Mouse (Mus musculus): ENCODE measurements at regions not wholly inside any gene's neighbourhood (a gene's known extent, or its start where the extent isn't known, plus 50 kb on each side); places are given as distances from the start of the nearest gene placed in this dataset.
A peak's percentile ranks its signal among the peaks of the same experiment; 100 is the strongest.

DNA sequence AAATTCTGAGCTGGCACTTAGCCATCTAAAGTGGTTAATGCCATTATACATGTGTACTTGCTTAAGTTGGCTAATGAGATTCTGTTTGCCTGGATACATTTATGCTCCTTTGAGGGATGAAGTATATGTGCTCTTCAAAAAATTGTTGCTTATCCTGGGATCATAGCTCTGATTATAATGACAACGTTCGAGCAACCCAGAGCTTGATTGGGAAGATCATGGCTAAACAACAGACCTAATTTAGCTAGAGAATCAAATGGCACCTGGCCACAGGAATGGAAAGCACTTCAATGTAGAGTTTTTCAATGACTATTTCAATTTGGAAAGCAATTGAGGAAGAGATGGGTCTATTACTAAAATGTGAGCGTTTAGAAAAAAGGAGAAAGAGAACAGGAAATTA, 553.7 kb upstream of the Frg1 start:
- in situ Hi-C loops (cut with MboI; ENCODE audit: low pct_unique_long_range_greater_than_20kb) = no loop called here
- DNase-seq (ENCODE audit: low read depth, low spot score) (no peak), ATAC-seq (no peak)
- no peaks in the 10 kb centered on the region for H3K27me3 ChIP-seq
- ChIA-PET POLR2A (no interaction called here), CTCF (interaction anchor here (0.8 to 1.5 kb wide), 4 partner anchors 10 to 30 kb away, joined by 3 read pairs; no protein-coding TSS in a partner anchor)
- TF ChIP-seq CTCF (IDR thresholded peaks at IDR 0.05) = no peak

- ChIA-PET CTCF (interaction anchor here (1.5 kb wide), 1 partner anchor 29 kb away, joined by 3 read pairs; no protein-coding TSS in a partner anchor), POLR2A (no interaction called here)
- in situ Hi-C loops (cut with MboI; ENCODE audit: low pct_unique_long_range_greater_than_20kb) = no loop called here
- peak; percentile 69 for ATAC-seq
- H3K27me3 ChIP-seq = no peaks in the 10 kb centered on the region
- TF ChIP-seq CTCF (IDR thresholded peaks at IDR 0.05) = no peak
- peak; percentile 7 for DNase-seq (ENCODE audit: low read depth, low spot score)
Observed at GRCm38 (mm10) chr8:41969408-41969807, 552.5 kb upstream of the Frg1 start.

DNA sequence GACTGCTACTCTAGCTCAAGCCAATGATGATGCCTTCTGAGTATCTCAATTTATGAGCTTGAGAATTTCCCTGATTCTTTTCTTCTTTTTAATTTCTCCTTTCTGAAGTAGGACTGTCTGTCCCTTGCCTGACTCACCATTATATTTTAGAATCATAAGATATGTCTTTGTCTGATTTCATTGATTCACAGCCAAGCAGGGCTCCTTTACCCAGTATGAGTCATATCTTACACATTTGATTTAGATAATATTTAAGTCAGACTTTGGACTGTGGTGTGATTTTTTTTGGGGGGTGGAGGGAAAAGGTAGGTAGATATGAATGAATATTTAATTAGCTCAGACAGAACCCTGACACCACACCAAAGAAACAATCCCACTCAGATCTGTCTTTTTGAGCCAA, 547.2 kb upstream of the Frg1 start:
- CTCF ChIA-PET = interaction anchor here (1.2 kb wide), 1 partner anchor 22 kb away, joined by 3 read pairs; no protein-coding TSS in a partner anchor
- POLR2A ChIA-PET = no interaction called here
- ATAC-seq (no peak), DNase-seq (ENCODE audit: low read depth, low spot score) (no peak)
- TF ChIP-seq CTCF (IDR thresholded peaks at IDR 0.05) = no peak
- in situ Hi-C loops (cut with MboI; ENCODE audit: low pct_unique_long_range_greater_than_20kb) = no loop called here
- no peaks in the 10 kb centered on the region for H3K27me3 ChIP-seq

- CTCF ChIA-PET = no interaction called here
- POLR2A ChIA-PET = no interaction called here
- in situ Hi-C loops (cut with MboI; ENCODE audit: low pct_unique_long_range_greater_than_20kb) = no loop called here
- TF ChIP-seq CTCF (IDR thresholded peaks at IDR 0.05) = no peak
- no peaks in the 10 kb centered on the region for H3K27me3 ChIP-seq
- ATAC-seq = no peak
- DNase-seq (ENCODE audit: low read depth, low spot score) = no peak
Observed at GRCm38 (mm10) chr8:41956878-41957277, 540.0 kb upstream of the Frg1 start.

GRCm38 (mm10) chr8:41950736-41951135, 533.9 kb upstream of the Frg1 start:
- ChIA-PET POLR2A (no interaction called here), CTCF (interaction anchor here (1.9 kb wide), 1 partner anchor 10 kb away, joined by 5 read pairs; no protein-coding TSS in a partner anchor)
- H3K27me3 ChIP-seq = peaks cover 4% of the 10 kb centered on the region
- DNase-seq (ENCODE audit: low read depth, low spot score) (no peak), ATAC-seq (no peak)
- no peak for TF ChIP-seq CTCF (IDR thresholded peaks at IDR 0.05)
- in situ Hi-C loops (cut with MboI; ENCODE audit: low pct_unique_long_range_greater_than_20kb) = no loop called here

DNA sequence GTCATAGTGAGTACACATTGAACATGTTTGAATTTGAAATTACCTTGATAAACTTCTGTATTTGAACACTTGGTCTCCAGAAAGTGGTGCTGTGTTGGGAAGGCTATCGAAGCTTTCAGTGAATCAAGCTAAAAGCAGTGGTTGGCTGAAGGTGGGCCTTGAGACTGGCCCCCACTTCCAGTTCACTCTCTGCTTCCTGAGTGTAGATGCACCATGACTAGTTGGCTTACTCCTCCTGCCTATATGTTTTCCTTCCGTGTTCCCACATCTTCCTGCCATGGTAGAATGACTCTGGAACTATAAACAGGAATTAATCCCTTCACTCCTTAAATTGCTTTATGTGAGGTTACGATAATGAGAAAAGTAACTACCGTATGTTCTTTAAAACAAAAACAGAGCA, 522.4 kb upstream of the Frg1 start:
- ChIA-PET CTCF (interaction anchor here (1.3 kb wide), 1 partner anchor 10 kb away, joined by 3 read pairs; no protein-coding TSS in a partner anchor), POLR2A (no interaction called here)
- DNase-seq (ENCODE audit: low read depth, low spot score) (no peak), ATAC-seq (no peak)
- in situ Hi-C loops (cut with MboI; ENCODE audit: low pct_unique_long_range_greater_than_20kb) = no loop called here
- no peaks in the 10 kb centered on the region for H3K27me3 ChIP-seq
- no peak for TF ChIP-seq CTCF (IDR thresholded peaks at IDR 0.05)

- DNase-seq (ENCODE audit: low read depth, low spot score) (no peak), ATAC-seq (no peak)
- ChIA-PET POLR2A (no interaction called here), CTCF (interaction anchor here (1.0 kb wide), 1 partner anchor 19 kb away, joined by 3 read pairs; no protein-coding TSS in a partner anchor)
- TF ChIP-seq CTCF (IDR thresholded peaks at IDR 0.05) = no peak
- H3K27me3 ChIP-seq = no peaks in the 10 kb centered on the region
- in situ Hi-C loops (cut with MboI; ENCODE audit: low pct_unique_long_range_greater_than_20kb) = no loop called here
Observed at GRCm38 (mm10) chr8:41921106-41921505, 504.2 kb upstream of the Frg1 start.

GRCm38 (mm10) chr8:41920536-41920935, 503.7 kb upstream of the Frg1 start:
- in situ Hi-C loops (cut with MboI; ENCODE audit: low pct_unique_long_range_greater_than_20kb) = no loop called here
- DNase-seq (ENCODE audit: low read depth, low spot score) (no peak), ATAC-seq (no peak)
- TF ChIP-seq CTCF (IDR thresholded peaks at IDR 0.05) = no peak
- no peaks in the 10 kb centered on the region for H3K27me3 ChIP-seq
- CTCF ChIA-PET = interaction anchor here (1.2 kb wide), 1 partner anchor 15 kb away, joined by 3 read pairs; no protein-coding TSS in a partner anchor
- POLR2A ChIA-PET = no interaction called here

- no peak for DNase-seq (ENCODE audit: low read depth, low spot score)
- POLR2A ChIA-PET = no interaction called here
- no peaks in the 10 kb centered on the region for H3K27me3 ChIP-seq
- no peak for TF ChIP-seq CTCF (IDR thresholded peaks at IDR 0.05)
- ATAC-seq = peak; percentile 84
- in situ Hi-C loops (cut with MboI; ENCODE audit: low pct_unique_long_range_greater_than_20kb) = no loop called here
- CTCF ChIA-PET = interaction anchor here (1.0 kb wide), 1 partner anchor 16 kb away, joined by 3 read pairs; no protein-coding TSS in a partner anchor
Observed at GRCm38 (mm10) chr8:41878029-41878748, 461.3 kb upstream of the Frg1 start.

DNA sequence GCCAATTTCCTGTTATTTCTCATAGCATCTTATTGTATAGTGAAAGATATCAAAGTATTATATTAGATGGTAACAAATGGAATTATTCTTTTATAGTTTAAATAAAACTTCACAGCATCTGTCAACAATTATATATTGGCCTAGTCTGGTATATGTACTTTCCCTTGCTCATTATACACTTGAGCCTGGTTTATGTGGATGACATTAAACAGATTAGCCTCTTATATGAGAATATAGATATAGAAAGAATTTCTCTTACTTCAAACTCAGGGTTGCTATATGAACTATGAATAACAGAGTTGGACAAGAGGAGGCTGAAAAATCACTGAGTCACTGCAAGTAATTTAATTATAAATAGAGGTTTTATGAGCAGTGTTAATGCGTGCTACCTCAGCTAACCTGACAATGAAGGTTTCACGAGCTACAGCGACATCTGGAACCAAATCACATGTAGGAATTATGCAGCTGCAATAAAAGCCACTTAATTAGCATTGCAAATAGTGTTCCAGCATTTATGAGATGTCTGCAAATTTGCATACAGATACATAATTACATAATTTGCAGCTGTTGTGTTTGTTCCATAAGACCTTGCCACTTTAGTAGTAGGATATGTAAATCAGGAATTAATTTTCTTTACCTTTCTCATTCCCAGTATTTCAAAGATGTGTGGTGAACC, 452.9 kb upstream of the Frg1 start:
- no peak for DNase-seq (ENCODE audit: low read depth, low spot score)
- ATAC-seq = no peak
- H3K27me3 ChIP-seq = no peaks in the 10 kb centered on the region
- ChIA-PET CTCF (no interaction called here), POLR2A (no interaction called here)
- TF ChIP-seq CTCF (IDR thresholded peaks at IDR 0.05) = no peak
- in situ Hi-C loops (cut with MboI; ENCODE audit: low pct_unique_long_range_greater_than_20kb) = no loop called here

GRCm38 (mm10) chr8:41860918-41861317, 444.0 kb upstream of the Frg1 start:
- ATAC-seq (peak; percentile 93), DNase-seq (ENCODE audit: low read depth, low spot score) (no peak)
- ChIA-PET CTCF (no interaction called here), POLR2A (no interaction called here)
- in situ Hi-C loops (cut with MboI; ENCODE audit: low pct_unique_long_range_greater_than_20kb) = no loop called here
- no peak for TF ChIP-seq CTCF (IDR thresholded peaks at IDR 0.05)
- no peaks in the 10 kb centered on the region for H3K27me3 ChIP-seq

Measured in Patski (cell line).